Mouse (Mus musculus) lung, postnatal 25 days (tissue): ENCODE data around the gene Ptcd1.
A peak's percentile ranks its signal among the peaks of the same experiment; 100 is the strongest.
"Not testable (repeated sequence)": the region's sequence is repeated elsewhere in the genome, so short reads cannot be mapped to it uniquely, and the experiment has no call there.

Source experiments
- DNase-seq: peaks from one replicate; pipeline ENCODE4 v3.0.0; 2022; ENCODE audit warnings: low spot score

Ptcd1 gene

DNA sequence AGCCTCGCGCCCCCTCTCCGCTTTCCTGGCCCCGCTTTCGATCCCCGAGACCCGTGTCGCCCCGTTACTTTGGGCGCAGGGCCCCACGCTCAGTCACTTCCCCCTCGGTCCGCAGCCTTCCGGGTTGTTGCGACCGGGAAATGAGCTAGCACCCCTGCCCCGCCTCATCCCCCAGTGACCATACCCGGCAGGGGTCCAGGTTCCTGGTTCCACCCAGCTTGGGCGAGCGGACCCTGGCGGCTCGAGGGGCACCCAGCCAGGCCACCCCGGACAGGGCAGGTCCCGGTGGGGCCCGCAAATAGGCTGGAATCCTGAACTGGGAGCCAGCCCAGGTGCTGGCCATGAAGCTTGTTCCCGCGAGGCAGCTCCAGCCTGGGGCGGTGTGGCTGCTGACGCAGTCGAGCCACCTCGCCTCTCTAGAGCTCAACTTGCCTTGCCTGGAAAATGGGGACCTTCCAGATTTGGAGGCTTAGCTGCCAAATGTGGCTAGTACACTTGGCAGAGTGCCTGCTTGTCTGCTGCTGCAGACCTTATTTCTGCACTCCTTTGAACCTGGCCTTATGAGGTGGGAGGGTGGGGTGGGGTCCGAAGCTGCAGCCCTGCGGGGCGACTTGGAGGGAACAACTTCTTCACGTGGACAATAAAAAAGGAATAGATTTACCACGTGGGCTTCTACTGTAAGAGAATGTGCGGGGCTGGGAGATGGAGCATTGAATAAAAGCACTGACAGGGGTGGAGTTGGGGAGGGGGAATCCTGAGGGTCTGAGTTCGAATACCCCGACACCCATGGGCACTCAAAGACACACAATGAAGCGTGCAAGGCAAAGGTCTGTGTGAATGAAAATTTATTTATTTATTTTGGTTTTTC is 52.1 kb downstream of the Ptcd1 start:
- DNase-seq = peak; percentile 79

DNA sequence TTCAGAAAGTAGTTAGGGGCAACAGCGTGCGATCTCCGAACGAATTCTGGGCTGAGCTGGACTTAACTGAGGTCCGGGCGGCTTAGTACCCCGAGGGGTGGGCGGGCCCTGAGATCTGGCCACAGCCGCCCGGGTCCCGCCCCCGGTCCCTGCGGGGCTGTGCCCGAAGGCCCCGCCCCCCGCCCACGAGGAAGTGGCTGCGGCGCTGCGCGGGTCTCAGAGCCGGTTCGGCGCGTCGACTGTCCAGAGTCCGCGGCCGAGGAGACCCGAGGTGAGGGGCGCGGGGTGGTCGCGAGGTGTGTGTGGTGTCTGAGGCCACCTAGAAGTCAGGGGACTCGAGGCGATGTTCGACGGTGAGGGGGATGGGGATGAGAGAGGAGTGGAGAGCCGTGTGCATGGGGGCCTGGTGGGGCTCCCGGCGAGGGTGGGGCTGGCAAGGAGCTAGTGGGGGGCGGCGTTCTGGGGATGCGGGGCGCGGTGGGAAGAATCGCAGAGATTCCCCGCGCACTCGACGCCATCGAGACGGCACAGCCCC is 52.8 kb downstream of the Ptcd1 start, which contains the start of gene Arpc1b:
Arpc1b (plus strand) TSS at position 145 of the 535 bp plus-strand sequence.
- peak; percentile 74 for DNase-seq

- DNase-seq = no peak
These were observed 53.5 kb downstream of the Ptcd1 start for GRCm38 (mm10) chr5:145113416-145113815.

GRCm38 (mm10) chr5:145112566-145112965 is 54.3 kb downstream of the Ptcd1 start:
- no peak for DNase-seq

GRCm38 (mm10) chr5:145110401-145110800 is 56.5 kb downstream of the Ptcd1 start:
- no peak for DNase-seq

DNA sequence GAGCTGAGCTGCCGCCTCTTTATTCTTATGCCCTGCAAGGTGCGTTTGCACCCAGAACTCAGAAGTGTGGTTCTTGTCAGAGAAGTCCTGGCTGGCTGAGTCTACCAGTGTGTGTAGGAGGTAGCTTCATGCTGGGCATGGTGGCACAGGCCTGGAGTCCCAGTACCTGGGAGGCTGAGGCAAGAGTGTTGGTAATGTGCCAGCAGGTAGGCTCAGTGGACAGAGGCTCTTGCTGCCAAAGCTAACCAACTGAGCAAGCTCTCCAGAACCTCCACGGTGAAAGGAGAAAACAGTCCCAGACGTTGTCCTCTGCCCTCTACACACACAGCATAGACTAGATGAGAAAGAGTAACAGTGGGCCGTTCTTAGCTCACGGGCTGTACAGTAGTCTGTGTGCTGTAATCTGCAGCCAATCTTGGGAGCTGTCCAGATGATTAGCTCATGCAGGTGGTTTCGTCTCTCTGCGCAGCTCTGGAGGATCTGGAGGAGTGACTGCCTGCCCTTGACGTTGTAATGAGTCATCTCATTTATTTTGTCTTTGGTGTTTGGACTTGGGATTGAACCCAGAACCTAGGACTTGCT is 61.1 kb downstream of the Ptcd1 start:
- no peak for DNase-seq

DNA sequence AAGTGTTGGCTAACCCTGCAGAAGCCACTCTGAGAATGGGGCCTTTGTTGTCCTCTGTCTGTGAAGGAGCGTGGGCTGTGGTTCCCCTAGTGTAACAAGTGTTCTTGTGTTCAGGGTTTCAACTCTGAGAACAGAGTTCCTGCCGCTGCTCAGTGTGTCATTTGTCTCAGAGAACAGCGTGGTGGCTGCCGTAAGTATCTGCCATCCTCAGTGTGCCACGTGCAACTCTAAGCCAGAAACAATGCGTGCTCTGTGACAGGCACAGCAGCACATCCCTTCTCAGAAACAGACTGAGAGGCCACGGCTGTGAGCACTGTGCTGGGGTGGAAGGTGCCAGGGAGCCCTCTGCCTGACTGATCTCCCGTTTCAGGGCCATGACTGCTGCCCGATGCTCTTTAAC is 62.6 kb downstream of the Ptcd1 start:
- no peak for DNase-seq

- no peak for DNase-seq
These were observed 64.2 kb downstream of the Ptcd1 start for GRCm38 (mm10) chr5:145102706-145103105.

DNA sequence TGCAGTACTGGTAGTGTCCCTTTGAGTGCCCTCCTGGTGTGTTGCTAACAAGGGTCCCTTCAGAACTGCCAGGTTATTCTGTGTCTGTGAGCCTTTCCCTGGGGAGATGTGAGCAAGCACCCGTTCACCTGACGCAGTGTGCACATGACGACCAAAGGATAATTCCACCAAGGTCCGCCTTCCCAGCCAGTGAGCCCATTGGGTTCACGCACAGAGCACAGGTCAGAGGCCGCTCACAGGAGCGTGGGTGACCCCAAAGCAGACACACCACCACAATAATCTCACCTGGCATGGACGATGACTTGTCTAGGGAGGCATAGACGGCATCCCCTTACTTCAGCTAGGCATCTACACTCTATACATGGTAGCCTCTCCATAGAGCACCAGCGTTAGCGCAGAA is 65.5 kb downstream of the Ptcd1 start:
- not testable (repeated sequence) for DNase-seq

DNA sequence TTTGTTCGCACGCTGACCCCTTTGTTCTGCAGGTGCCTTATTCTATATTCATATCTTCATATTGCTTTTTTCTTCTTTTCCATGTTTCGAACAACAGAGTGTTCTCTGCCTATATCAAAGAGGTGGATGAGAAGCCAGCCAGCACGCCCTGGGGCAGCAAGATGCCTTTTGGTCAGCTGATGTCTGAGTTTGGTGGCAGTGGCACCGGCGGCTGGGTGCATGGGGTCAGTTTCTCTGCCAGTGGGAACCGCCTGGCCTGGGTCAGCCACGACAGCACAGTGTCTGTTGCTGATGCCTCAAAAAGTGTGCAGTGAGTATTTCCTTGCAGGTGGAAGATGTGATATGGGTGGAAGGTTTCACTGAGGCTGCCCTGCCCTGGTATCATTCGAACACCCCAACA is 65.9 kb downstream of the Ptcd1 start:
- no peak for DNase-seq

- no peak for DNase-seq
These were observed 68.5 kb downstream of the Ptcd1 start for GRCm38 (mm10) chr5:145098340-145098821.
